ENCODE assay signal across 9 mouse cellular contexts in genomic region chr2:73279271-73280038, GRCm38 (mm10). TPM values are rescaled to one million over a fixed set of nuclear protein-coding genes. Genes with fewer than 3 reads are reported as not detected.
DNase-seq lines count a peak whose midpoint lies in the region; ATAC-seq and TF ChIP-seq lines count a peak whose summit lies in the region.
"Had no signal": no experiment of that assay in that cellular context is flagged by ENCODE, and none has a peak within 500 bp of the region (broad histone marks: within the 10 kb centered on the region; RNA-seq: fewer than 3 reads in every experiment).

No protein-coding gene starts in this region.

- dilution Hi-C loops in CH12.LX (cut with MboI; ENCODE audit: extremely low pct_ligation_motif_present, extremely low pct_unique_long_range_greater_than_20kb, low sequenced_read_pairs) = no loop called here

- H3K27ac ChIP-seq in CH12.LX (ENCODE audit: insufficient read depth, low read depth) = no peak overlapping the region
- H3K27ac ChIP-seq in forebrain, embryonic 14.5 days (ENCODE audit: low read depth, low read length) = peak overlapping the region; percentile 86
- no peak overlapping the region for H3K27ac ChIP-seq in liver, embryonic 13.5 days
- H3K27ac ChIP-seq: liver, embryonic 14.5 days had no signal

- H3K27me3 ChIP-seq in CH12.LX (replicated peaks) = peaks cover 21% of the 10 kb centered on the region
- H3K27me3 ChIP-seq in forebrain, embryonic 14.5 days (replicated peaks; ENCODE audit: control insufficient read depth, insufficient read depth, low read length) = peaks cover 36% of the 10 kb centered on the region
- H3K27me3 ChIP-seq in liver, embryonic 13.5 days = peaks cover 77% of the 10 kb centered on the region

- under 1% methylated on average over 30 of the region's 31 CpGs for WGBS in forebrain, embryonic 14.5 days
- WGBS in liver, embryonic 13.5 days (ENCODE audit: insufficient replicate concordance) = 3% methylated on average over 31 of the region's 31 CpGs

- DNase-seq in cerebellum, postnatal 10 days = peak; percentile 28 to 44
- no peak for DNase-seq in cerebellum, postnatal 36 days
- DNase-seq in CH12.LX (ENCODE audit: extremely low read depth) = no peak
- DNase-seq in forebrain, embryonic 14.5 days (ENCODE audit: low spot score) = peak; percentile 67
- no peak for DNase-seq in liver, embryonic 13.5 days
- no peak for DNase-seq in c-Kit-positive CD71-positive TER-119-positive erythroid progenitor cells, embryonic 14.5 days (ENCODE audit: low spot score)
- DNase-seq in thymus, postnatal 10 days (ENCODE audit: low spot score in 2 of 2) = no peak
- DNase-seq in adrenal gland, postnatal 36 days = no peak

- H3K9ac ChIP-seq in CH12.LX (ENCODE audit: insufficient read depth, low read depth) = no peak overlapping the region
- peak overlapping the region; percentile 55 for H3K9ac ChIP-seq in forebrain, embryonic 14.5 days (ENCODE audit: low read length)
- no peak overlapping the region for H3K9ac ChIP-seq in liver, embryonic 13.5 days
- H3K9ac ChIP-seq: liver, embryonic 14.5 days had no signal

- H3K4me3 ChIP-seq in CH12.LX (replicated peaks in 1 of 3; ENCODE audit: low read depth in 2 of 3, low read length in 2 of 3, poor library complexity in 1 of 3) = peak overlapping the region in 1 of 3 experiments; percentile 11
- peak overlapping the region; percentile 20 for H3K4me3 ChIP-seq in forebrain, embryonic 14.5 days (ENCODE audit: low read depth, low read length)
- H3K4me3 ChIP-seq in liver, embryonic 13.5 days (replicated peaks) = peak overlapping the region; percentile 7

- TF ChIP-seq RAD21 in CH12.LX (IDR thresholded peaks at IDR 0.05; ENCODE audit: low read depth, low read length) = no peak

- no peaks in the 10 kb centered on the region for H3K79me2 ChIP-seq in CH12.LX (replicated peaks; ENCODE audit: control insufficient read depth, extremely low read depth, insufficient read depth, poor library complexity, severe bottlenecking)

- peak overlapping the region; percentile 56; the same call in 1 of the 2 replicates for H3K4me2 ChIP-seq in CH12.LX (ENCODE audit: insufficient read depth, low read depth, poor library complexity, severe bottlenecking)
- peak overlapping the region; percentile 49 for H3K4me2 ChIP-seq in forebrain, embryonic 14.5 days (ENCODE audit: low read length)
- H3K4me2 ChIP-seq in liver, embryonic 13.5 days = peak overlapping the region; percentile 28

- TF ChIP-seq POLR2A in CH12.LX (IDR thresholded peaks at IDR 0.05; ENCODE audit: low read depth, low read length) = no peak

- no peak for TF ChIP-seq EP300 in CH12.LX (IDR thresholded peaks at IDR 0.05; ENCODE audit: low read length)

- H3K4me1 ChIP-seq in CH12.LX (ENCODE audit: control insufficient read depth in 1 of 2, insufficient read depth in 2 of 2) = peaks cover 0 to 5% of the 10 kb centered on the region in 2 experiments; a peak in 1 of 4 replicates
- H3K4me1 ChIP-seq in forebrain, embryonic 14.5 days (ENCODE audit: control insufficient read depth, insufficient read depth, low read length) = peaks cover 14% of the 10 kb centered on the region; the same call in 1 of the 2 replicates
- H3K4me1 ChIP-seq in liver, embryonic 13.5 days (replicated peaks) = peaks cover 37% of the 10 kb centered on the region

- no peak; the same call in 1 of the 2 replicates for ATAC-seq in forebrain, embryonic 14.5 days
- ATAC-seq in liver, embryonic 13.5 days (ENCODE audit: low read depth) = no peak

- in situ Hi-C loops in CH12.LX (cut with MboI; ENCODE audit: low pct_ligation_motif_present, low pct_unique_long_range_greater_than_20kb, low sequenced_read_pairs) = loop anchor here (10.0 to 25.0 kb wide), 5 partner anchors 115 to 765 kb away; no protein-coding TSS in a partner anchor

- no peaks in the 10 kb centered on the region for H3K36me3 ChIP-seq in CH12.LX (replicated peaks in 1 of 2; ENCODE audit: control insufficient read depth in 1 of 2, insufficient read depth in 1 of 2, low read length in 1 of 2)
- no peaks in the 10 kb centered on the region for H3K36me3 ChIP-seq in forebrain, embryonic 14.5 days (ENCODE audit: control insufficient read depth, insufficient read depth, low read length)
- H3K36me3 ChIP-seq in liver, embryonic 13.5 days = no peaks in the 10 kb centered on the region

- no peak for TF ChIP-seq CTCF in CH12.LX (conservative IDR thresholded peaks at IDR 0.05 in 1 of 2, IDR thresholded peaks at IDR 0.05 in 1 of 2; ENCODE audit: low read depth in 2 of 2, low read length in 2 of 2)

- H3K9me3 ChIP-seq in CH12.LX (replicated peaks; ENCODE audit: low read length) = no peaks in the 10 kb centered on the region
- no peaks in the 10 kb centered on the region for H3K9me3 ChIP-seq in forebrain, embryonic 14.5 days (replicated peaks; ENCODE audit: control insufficient read depth, low read length)
- H3K9me3 ChIP-seq in liver, embryonic 13.5 days (replicated peaks) = no peaks in the 10 kb centered on the region

TF ChIP-seq in CH12.LX, 34 proteins besides CTCF, POLR2A, EP300 and RAD21:
- TF ChIP-seq KAT2A (IDR thresholded peaks at IDR 0.05; ENCODE audit: insufficient replicate concordance, low read length) (no peak), MEF2A (IDR thresholded peaks at IDR 0.05; ENCODE audit: borderline replicate concordance, low read depth, low read length) (no peak), BHLHE40 (IDR thresholded peaks at IDR 0.05; ENCODE audit: low read depth, low read length) (no peak), JUND (conservative IDR thresholded peaks at IDR 0.05; ENCODE audit: low read depth, low read length) (no peak), ETS1 (conservative IDR thresholded peaks at IDR 0.05; ENCODE audit: low read depth, low read length) (no peak), USF1 (IDR thresholded peaks at IDR 0.05; ENCODE audit: low read depth, low read length) (no peak), GABPA (IDR thresholded peaks at IDR 0.05; ENCODE audit: insufficient replicate concordance, low read depth, low read length) (no peak), TBP (conservative IDR thresholded peaks at IDR 0.05; ENCODE audit: low read depth, low read length) (no peak), MAX (IDR thresholded peaks at IDR 0.05; ENCODE audit: low read length) (no peak), RCOR1 (conservative IDR thresholded peaks at IDR 0.05; ENCODE audit: low read depth, low read length) (no peak), HCFC1 (IDR thresholded peaks at IDR 0.05; ENCODE audit: low read depth, low read length) (no peak), ZKSCAN1 (IDR thresholded peaks at IDR 0.05; ENCODE audit: borderline replicate concordance, low read depth, low read length) (no peak)

RNA-seq across cellular contexts. Expression of gene Sp9, which starts 7.7 kb away (rescaled TPM):
- 0.13 and 0.55 TPM in 2 replicates for total RNA-seq in CH12.LX (2012; rRNA removed)
- not detected in 2 replicates for total RNA-seq in CH12.LX (2014; rRNA removed)
- not detected in 2 replicates for polyA plus RNA-seq in CH12.LX (2012; ENCODE audit: insufficient read length, low read depth)
- 10.9 and 12.2 TPM in 2 replicates for polyA plus RNA-seq in forebrain, embryonic 14.5 days (2014; fragmentation: Nextera tagmentation; extraction: Ambion mirVana)
- polyA plus RNA-seq in liver, embryonic 13.5 days (2015; fragmentation: Nextera tagmentation; extraction: Ambion mirVana) = not detected in 2 replicates
- total RNA-seq in adrenal gland, postnatal 36 days (2021) = not detected

RNA-seq across cellular contexts. Expression of gene Scrn3, which starts 32.9 kb away (rescaled TPM):
- total RNA-seq in CH12.LX (2012; rRNA removed) (6.0 and 6.6 TPM in 2 replicates), CH12.LX (2014; rRNA removed) (10.2 and 11.1 TPM in 2 replicates)
- 14.8 and 19.2 TPM in 2 replicates for polyA plus RNA-seq in CH12.LX (2012; ENCODE audit: insufficient read length, low read depth)
- polyA plus RNA-seq in forebrain, embryonic 14.5 days (2014; fragmentation: Nextera tagmentation; extraction: Ambion mirVana) = 6.2 and 7.2 TPM in 2 replicates
- polyA plus RNA-seq in liver, embryonic 13.5 days (2015; fragmentation: Nextera tagmentation; extraction: Ambion mirVana) = 26.3 and 30.4 TPM in 2 replicates
- total RNA-seq in adrenal gland, postnatal 36 days (2021) = 10 to 100 TPM; 18.8 to 26.8 TPM

RNA-seq across cellular contexts. Expression of gene Cir1, which starts 33.0 kb away (rescaled TPM):
- total RNA-seq in CH12.LX (2012; rRNA removed) = 4.8 and 5.2 TPM in 2 replicates
- total RNA-seq in CH12.LX (2014; rRNA removed) = 3.8 and 4.6 TPM in 2 replicates
- polyA plus RNA-seq in CH12.LX (2012; ENCODE audit: insufficient read length, low read depth) = 14.3 and 15.6 TPM in 2 replicates
- 23.4 and 25.9 TPM in 2 replicates for polyA plus RNA-seq in forebrain, embryonic 14.5 days (2014; fragmentation: Nextera tagmentation; extraction: Ambion mirVana)
- 21.3 and 23.9 TPM in 2 replicates for polyA plus RNA-seq in liver, embryonic 13.5 days (2015; fragmentation: Nextera tagmentation; extraction: Ambion mirVana)
- total RNA-seq in adrenal gland, postnatal 36 days (2021) = 10 to 100 TPM; 15.7 to 21.3 TPM

Comparison
In these comparisons a context has a peak if more than half of its experiments do, and no peak if none do; other contexts are left out.
1. DNase-seq: peak in cerebellum, postnatal 10 days (2 of 2) and forebrain, embryonic 14.5 days (single experiment); none in cerebellum, postnatal 36 days (0 of 2), CH12.LX (single experiment), liver, embryonic 13.5 days (single experiment), c-Kit-positive CD71-positive TER-119-positive erythroid progenitor cells, embryonic 14.5 days (single experiment), thymus, postnatal 10 days (0 of 2) and adrenal gland, postnatal 36 days (0 of 2).
2. RNA of gene Sp9, which starts 7.7 kb away (polyA plus RNA-seq): 10.9 to 12.2 TPM in forebrain, embryonic 14.5 days; not detected in CH12.LX and not detected in liver, embryonic 13.5 days; every median in the first group is over 10 times any median in the second.
3. Peak in every context shown above with its lines, with median percentiles within 50 percentile points of each other: H3K4me2 ChIP-seq.